Mouse (Mus musculus) left cerebral cortex, adult 9 months (tissue): ENCODE results near the gene Tcp11.

ENCODE experiments used
- DNase-seq, 2 experiments: peaks; one replicate each; pipeline ENCODE4 v3.0.0; 2022; ENCODE audit warnings: low spot score in 2 of 2

The Tcp11 gene

DNA sequence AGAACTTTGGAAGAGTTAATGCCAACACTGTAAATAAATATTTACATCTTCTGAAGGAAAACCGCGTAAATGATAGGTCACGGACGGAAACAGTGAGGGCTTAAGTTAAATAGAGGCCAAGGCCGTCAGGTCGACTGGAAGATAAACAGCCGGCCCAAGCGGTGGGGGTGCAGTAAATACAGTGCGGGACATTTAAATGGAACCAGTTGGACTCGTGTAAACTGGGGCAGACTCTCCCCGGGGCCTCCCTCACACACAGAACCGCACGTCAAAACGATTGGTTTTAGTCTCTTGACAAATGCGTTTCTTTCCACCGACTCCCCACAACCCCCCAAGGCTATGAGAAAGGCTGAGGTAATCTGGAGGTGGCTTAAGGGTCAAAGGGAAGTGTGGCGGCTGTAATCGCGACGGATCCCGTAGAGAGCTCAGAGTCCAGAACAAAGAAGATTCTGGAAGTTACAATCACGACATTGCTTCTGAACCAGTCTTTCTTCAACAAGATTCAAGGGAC, 4.0 kb upstream of the Tcp11 start:
- no peak for DNase-seq

DNA sequence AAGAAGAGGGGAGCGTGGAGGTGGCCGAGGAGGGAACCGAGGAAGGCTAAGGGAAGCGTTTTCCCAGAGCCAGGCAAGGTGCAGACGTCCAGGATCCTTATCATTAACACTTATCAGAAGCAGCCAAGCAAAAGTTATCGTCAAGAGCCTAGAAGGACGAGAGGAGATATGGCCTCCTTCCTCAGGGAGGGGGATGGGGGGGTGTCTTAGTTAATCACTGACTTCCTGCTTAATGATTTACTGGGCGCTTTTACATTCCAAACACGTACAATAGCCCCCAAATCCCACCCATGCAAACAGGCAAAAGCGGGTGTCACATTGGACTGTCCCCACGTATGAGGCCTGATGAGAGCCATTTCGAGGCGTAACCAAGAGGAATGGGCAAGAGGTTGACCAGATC, 2.4 kb upstream of the Tcp11 start:
- DNase-seq: no peak

DNA sequence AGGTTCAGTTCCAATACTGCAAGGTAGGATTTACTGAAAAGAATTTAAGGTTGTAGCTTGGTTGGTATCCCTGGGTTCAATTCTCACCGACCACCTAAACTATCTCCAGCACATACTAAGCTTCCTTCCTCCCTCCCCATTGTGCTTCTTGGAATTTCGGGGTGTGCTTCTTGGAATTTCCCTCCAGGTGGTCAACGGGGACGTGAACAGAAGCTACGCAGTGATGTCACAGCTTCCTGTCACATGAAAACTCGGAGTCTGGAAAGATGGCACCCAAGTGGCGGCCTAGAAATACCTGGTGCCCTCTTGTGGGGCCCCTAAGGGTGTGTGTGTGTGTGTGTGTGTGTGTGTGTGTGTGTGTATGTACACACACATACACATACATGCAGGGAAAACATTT, 1.4 kb upstream of the Tcp11 start:
- DNase-seq: no peak

DNA sequence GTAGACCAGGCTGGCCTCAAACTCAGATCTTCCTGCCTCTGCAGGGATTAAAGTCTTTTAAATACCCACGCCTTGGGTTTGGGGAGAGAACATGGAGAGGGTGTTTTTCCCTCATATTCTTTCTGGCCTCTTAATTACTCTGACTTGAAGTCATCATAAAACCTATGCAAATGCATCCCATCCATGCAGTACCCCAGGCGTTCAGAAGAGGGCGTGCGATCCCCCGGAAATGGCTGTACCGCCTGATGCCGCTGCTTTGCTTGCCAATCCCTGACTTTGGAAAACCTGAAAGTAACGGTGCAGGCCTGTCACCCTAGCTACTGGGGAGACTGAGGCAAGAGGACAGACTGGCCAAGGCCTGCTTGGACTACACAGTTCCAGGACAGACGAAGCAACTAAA, 946 bp upstream of the Tcp11 start:
- peak in 1 of 2 experiments; percentile 56 for DNase-seq

DNA sequence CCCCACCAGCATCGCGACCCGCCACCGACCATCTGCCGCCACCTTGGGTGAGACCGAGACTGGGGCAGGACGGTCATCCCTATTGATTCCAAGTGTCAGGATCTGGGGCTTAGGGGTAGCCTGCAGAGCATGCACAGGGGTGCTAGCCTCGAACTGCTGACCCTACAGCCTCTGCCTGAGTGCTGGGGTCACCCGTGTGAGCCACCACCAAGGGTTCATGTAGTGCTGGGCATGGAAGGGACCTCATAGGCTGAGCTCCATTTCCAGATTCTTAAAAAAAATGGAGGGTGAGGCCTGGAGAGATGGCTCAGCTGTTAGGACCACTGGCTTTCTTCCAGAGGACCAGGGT, 352 bp upstream of the Tcp11 start:
- no peak for DNase-seq

DNA sequence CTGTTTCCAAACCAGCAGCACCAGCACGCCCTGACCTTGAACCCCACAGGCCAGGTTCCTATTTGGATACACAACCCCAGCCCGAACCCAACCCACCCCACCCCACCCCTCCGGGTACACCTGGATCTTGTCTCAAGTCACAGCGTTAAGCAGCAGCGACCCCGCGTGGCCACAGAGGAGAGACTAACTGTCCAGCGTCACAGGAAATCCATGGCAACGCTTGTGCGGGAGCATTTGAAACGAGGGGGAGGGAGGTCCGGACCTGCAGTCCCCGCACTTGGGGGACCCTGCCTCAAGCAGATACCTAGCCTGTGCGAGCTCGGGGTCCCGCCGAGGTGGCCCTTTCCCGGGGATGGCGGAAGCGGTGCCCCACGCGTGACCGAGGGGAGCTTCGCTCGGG, 821 bp downstream of the Tcp11 start:
- peak in 1 of 2 experiments; percentile 84 for DNase-seq

DNA sequence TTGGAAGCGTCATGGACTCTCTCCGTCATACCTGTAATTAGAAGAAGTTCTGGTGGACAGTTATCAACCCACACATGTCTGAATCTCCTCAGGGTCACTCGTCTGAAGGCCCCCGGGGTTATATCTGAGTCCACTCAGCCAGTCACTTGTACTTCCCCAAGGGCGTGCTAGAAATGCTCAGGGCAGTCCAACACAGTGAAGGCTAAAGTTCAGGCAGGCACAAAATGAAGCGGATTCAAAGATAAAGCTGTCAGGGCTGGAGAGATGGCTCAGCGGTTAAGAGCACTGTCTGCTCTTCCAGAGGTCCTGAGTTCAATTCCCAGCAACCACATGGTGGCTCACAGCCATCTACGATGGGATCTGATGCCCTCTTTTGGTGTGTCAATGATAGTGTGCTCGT, 2.4 kb downstream of the Tcp11 start:
- DNase-seq: no peak

DNA sequence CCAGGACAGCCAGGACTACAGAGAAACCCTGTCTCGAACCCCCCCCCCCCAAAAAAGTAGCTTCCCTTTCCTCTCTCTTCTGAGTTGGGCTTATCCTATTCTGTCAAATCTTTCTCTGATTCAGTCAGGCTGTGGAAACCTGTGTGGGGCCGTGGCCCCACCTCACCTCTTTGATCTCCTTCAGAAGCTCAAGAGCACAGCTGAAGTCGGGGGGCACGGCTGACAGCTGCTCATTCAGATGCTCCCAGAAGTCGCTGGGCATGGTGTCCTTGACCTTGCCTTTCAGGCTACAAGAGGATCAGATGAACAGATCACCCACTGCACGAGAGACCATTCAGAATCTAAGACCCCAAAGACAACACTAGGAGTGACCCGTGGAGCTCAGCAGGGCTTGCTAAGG, 6.0 kb downstream of the Tcp11 start:
- no peak for DNase-seq

DNA sequence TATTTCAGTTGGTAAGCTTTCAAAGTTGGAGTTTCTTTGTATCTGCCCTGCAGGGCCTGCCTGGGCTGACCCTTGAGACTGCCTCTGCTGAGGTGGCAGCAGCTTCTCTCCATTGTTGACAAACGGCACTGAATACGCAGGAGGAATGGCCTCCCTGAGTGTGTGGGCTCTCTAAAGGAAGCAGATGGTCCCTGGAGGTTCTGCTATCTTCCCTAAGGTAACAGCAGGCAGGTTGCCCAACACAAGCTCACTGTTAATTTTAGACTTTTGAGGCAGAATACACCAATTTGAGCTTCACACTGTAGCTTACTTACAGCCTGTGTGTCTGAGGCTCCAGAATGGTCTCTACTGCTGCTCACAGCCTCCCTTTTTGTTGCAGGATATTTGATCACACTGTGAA, 7.7 kb downstream of the Tcp11 start:
- peak in 1 of 2 experiments; percentile 74 for DNase-seq

DNA sequence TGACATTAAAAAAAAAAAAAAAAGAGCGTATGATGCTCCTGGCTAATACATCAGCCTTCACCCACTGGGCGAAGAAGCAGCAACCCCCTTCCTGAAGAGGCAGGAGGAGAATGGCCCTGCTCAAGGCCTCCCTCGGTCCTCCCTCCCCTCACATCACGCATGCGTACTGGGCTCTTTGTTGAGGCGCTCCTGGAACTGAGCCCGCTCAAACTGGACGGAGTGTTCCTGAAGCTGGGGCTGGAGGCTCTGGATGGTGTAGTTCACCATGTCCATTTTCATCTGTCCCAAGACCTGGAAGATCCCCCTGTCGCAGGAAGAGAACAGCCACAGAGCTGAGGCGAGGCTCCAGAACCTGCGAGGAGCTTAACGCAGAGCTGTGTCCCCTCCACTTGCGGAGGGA, 10.2 kb downstream of the Tcp11 start:
- DNase-seq: no peak

DNA sequence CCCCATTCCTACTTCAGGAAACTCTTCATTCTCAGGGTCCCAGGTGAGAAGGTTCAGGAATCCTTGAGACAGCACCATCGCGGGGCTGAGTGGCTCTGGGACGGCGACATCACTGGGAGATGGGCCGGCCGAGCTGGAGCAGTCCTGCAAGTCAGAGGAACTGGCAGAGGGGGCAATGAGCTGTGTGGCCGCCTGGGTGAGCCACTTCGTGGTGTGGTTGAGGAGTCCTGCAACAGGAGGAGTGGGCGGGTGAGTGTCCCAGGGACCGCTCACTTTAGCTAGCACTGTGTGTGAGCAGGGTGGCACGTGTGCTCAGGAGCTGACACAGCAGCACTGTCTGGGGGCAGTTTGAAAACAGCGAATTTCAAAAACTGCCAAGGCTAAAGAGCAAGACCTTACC, 11.0 kb downstream of the Tcp11 start:
- DNase-seq: no peak

DNA sequence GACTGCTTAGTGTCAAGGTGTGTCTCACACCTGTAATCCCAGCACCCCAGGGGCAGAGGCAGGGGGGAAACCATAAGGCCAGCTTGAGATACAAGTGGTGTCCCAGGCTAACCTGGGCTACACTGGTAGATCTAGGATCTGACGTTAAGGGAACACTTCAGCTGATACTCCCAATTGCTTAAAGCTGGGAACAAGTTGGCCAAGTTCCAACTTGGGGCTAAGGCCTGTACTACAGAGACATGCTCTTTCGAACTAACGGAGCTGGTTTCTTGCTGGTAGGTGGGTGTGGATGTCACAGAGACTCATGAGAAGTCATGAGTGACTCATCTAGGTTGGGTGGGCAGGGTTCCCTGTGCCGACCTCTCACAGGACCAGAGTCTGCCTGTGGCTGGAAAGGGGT, 13.1 kb downstream of the Tcp11 start:
- no peak for DNase-seq

DNA sequence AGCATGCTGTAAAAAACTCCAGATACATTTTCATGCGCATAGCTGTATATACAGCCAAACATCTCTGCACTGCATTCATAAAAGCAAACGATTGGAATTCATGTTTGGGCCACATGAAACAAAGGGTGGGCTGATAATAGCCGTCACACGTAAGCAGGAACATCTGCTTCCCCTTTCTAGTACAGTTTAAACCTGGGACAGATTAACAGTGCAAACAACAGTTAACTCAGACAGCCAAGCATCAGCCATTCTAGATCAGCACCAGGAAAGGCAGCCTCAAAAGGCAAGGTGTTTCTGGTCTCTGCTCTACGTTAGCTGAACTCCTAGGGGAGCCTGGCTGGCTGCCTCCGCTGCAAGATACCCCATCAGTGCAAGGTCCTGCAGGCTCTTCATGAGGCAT, 17.3 kb downstream of the Tcp11 start:
- no peak for DNase-seq

DNA sequence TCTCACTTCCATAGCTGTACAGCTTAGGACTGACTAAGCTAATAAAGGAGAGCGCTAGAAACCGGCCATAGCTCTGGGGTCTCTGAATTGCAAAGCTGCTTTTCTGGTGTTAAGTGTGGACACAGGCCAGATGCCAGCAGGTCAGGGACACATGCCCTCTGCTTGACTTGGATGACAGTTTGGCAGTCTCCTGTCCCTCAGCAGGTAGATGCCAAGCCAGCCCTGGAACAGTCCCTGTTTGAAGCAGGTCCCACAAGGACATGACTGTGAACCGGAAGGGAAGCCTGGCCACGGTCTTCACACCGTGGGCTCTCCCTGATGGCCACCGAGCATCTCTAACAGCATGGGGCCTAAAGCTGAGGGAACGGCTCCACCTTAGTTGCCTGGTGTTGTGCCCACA, 17.7 kb downstream of the Tcp11 start:
- DNase-seq: no peak

DNA sequence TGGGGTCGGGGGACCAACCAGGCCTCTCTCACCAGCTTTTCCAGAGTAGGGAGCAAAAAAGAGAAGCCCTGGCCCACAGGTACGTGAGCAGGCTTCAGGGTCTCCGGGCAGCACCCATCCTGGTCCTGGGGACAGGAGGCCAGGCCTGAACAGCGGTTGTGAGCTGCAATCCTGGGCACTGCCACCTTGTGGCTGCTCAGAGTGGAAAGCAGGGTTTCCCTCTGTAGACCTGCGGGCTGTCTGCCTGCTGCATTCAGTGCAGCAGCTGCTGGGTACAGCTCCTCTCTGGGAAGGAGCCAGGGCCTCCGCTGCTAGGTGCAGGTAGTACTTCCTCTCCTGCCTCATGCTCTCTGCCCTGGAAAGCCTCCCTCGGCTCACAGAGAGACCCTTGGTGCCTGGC, 19.0 kb downstream of the Tcp11 start:
- DNase-seq: no peak

DNA sequence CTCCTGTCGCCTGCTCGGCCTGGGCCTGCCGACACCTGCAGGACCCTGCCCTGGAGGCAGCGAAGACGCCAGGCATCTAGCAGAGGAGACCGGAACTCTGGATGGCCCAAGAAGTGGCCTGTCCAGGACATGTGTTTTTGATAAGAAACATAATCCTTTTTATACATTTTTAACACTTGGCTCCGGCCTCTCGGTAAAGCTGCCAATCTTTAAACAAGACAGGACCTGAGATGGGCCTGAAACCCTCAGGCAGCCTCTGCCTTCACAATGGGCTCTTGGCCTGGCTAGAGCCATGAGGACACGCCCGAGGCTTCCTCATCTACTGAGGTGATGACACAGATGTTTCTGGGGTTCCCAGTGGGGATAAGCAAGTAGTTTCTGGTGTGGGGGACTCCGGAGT, 19.8 kb downstream of the Tcp11 start:
- DNase-seq: no peak

DNA sequence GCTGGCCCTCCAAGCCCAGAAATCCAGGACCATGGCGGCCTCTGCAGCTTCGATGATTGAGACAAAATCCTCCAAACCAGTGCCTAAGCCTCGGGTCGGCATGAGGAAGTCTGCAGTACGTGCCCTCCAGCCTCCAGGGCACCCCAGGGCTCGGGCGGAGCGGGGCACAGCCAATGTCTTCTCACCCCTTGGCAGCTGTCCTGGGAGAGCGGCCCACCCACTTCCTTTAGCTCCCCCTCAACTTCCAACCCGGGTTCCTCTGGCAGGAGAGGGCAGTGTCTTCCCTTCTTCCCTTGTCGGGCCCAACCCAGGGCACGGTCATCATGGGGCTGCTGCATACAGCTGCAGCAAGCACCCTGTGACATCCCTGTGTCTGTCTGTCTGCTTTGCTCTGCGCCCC, 22.1 kb downstream of the Tcp11 start:
- DNase-seq: no peak

DNA sequence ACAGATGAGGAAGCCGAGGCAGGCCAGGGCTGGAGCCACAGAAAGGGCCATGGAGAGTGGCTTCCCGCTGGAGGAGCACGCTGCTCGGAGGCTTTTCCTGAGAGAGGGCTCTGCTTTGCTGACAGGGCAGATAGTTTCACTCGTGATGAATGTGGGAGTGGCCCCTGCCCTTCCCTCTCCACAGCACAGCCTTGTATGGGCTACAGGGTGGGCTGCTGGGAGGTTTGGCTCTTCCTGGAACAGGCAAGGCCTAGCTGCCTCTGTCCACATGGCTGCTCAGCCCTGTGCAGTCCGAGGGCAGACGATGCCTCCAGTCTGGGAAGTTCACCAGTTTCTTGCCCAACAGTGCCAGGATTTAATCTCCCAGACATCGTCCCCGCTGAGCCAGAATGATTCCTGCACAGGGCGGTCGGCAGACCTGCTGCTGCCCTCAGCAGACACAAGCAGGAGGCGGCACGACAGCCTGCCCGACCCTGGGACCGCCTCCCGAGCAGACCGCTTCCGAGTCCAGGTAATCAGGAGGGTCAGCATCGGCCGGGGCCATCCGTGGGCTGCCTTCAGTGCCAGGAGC, 28.1 kb downstream of the Tcp11 start:
- no peak for DNase-seq

DNA sequence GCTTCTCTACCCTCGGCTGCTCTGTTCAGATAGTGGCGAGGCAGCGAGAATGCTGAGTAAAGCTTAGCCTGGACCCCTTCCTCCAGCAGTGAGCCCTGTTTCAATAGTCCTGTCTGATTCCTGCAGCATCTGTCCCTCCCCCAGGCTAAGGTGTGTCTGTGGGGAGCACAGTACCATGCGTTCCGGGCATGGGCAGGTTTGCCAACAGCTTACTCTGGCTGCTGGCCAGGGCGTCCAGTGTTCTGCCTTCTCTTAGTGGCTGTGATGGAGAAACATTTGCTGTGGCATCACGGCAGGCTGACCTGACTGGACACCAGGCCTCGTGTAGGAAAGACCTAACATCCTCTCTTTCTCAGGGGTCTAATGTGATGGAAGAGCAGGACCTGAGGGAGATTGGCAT, 30.2 kb downstream of the Tcp11 start:
- DNase-seq: no peak

DNA sequence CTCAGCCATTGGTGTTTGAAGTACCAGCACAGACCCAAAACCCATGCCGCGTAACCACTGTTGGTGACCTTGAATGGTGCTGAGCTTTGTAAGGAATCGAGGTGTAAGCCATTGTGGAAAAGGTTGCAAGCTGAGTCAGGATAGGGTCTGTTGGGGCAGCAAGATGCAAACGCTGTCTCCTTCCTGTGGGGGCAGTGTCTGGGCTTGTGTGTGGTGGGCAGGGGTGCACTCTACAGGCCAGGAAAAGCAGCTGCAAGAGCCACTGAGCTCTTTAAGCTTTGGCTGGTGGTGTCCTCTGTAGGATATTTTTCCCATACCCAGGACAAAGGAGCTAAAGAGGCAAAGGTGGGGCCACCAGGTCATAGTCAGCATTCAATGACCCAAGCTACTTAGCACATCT, 32.0 kb downstream of the Tcp11 start:
- DNase-seq: no peak

DNA sequence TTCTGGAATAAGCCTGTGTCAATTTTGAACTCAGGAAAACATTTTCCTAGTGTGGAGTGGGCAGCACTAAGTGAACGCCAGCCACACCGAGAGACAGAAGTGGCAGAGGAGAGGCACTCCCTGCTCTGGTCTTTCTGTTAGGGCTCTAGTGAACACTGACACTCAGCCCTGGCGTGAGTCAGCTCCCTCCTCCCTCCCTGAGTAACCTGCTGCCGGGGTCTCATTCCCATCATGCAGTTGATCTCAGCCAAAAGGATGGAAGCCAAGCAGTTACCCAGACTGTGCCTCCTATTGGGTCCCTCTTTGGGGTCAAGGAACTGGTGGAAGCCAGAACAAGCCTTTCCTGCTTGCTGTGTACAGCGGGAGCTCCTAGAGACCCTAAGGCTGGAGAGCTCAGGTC, 32.9 kb downstream of the Tcp11 start:
- DNase-seq: no peak

DNA sequence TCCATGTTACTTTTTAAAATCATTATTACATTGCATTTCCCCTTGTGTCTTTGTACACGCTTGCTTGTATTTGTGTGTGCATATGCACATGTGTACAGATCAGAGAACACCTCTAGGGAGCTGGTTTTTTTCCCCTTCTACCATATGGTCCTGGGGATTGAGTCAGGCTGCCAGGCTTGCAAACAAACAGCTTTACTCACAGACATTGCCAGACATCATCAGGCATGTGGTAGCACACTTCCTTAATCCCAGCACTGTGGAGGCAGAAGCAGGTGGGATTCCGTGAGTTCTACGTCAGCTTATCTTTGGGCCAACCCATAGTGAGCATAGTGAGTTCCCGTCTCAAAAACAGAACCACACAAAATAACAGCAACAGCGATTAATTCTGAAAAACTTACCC, 33.4 kb downstream of the Tcp11 start:
- DNase-seq: no peak

DNA sequence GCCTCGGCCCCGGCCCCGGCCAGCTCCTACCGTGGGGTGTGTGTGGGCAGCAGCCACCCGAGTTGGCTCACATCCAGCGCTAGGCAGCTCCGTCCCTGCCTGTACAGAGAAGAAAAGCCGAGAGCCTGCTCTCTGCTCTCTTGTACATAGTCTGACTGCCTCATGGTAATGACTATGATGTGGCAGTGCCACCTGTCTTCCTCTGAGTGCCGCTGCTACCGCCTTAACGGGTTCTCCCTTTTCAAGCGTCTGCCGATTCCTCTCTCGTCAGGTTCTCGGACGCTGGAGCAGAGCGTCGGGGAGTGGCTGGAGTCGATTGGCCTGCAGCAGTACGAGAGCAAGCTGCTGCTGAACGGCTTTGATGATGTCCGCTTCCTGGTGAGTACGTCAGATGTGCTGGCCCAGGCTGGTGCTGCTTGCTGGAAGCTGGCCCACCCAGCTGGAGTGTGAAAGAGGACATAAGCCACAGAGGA, 38.1 kb downstream of the Tcp11 start:
- peak; percentile 52 to 65 for DNase-seq

DNA sequence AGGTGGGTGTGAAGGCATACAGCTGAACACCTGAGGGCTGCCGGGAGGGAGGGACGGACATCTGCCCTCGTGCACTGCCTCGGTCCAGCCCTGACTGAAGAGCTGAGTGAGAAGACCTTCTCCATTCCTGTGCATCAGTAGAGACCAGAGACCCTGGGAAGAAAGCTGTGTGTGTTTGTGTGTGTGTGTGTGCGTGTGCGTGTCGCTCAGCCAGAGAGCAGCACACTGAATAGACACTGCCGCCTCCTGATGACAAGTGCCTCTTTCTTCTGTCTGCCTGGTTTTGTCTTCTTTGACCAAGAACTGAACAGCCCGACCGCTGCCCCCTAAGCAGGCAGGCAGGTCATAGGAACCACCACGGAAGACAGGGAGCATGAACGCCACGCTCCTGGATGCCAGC, 39.1 kb downstream of the Tcp11 start:
- no peak for DNase-seq

DNA sequence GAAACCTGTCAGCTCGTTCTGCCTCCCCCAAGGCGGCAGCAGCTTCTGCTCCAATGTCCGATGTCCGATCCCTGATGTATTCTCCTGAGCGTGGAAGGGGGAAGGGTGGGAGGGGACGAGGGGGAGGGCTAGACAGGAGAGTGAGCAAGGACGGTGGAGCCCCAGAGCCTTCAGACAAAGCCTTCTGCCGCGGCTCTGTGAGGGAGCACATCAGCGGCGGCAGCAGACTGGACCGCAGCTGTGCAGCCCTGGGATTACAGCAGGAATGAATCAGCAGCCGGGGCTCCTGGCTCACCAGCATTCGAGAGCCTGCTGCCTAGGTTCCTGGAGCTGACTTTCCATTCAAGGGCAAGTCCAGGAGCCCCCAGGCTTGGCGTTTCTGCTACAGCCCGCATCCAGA, 39.8 kb downstream of the Tcp11 start:
- DNase-seq: no peak
